Mouse (Mus musculus): ENCODE results near the gene Emilin2. TPM values are rescaled to one million over a fixed set of nuclear protein-coding genes. Genes with fewer than 3 reads are reported as not detected.

Emilin2 gene
- polyA plus RNA-seq, 1 experiment from 2014 or later = 24.9 TPM

GRCm38 (mm10) chr17:71299879-71300278 lies 11.9 kb downstream of the Emilin2 start:
- Histone ChIP-seq H3K4me2 (no peak overlapping the region), H3K9me3 (replicated peaks) (no peaks in the 10 kb centered on the region), H3K4me3 (replicated peaks) (no peak overlapping the region), H3K27me3 (no peaks in the 10 kb centered on the region), H3K4me1 (replicated peaks) (peaks cover 20% of the 10 kb centered on the region), H3K36me3 (peaks cover 9% of the 10 kb centered on the region), H3K27ac (0 out of 2 replicates have a peak overlapping the region, but pooled peaks have one; percentile 30), H3K9ac (no peak overlapping the region)
- WGBS (ENCODE audit: insufficient replicate concordance) = 73% methylated on average over 4 of the region's 4 CpGs
- ATAC-seq (ENCODE audit: low read depth) (peak; percentile 40), DNase-seq (no peak)

GRCm38 (mm10) chr17:71294570-71294969 lies 17.2 kb downstream of the Emilin2 start:
- DNase-seq (no peak), ATAC-seq (ENCODE audit: low read depth) (no peak)
- H3K4me3 ChIP-seq (replicated peaks) = no peak overlapping the region
- H3K9ac ChIP-seq = 0 out of 2 replicates have a peak overlapping the region, but pooled peaks have one; percentile 10
- peaks cover 74% of the 10 kb centered on the region for H3K4me1 ChIP-seq (replicated peaks)
- no peaks in the 10 kb centered on the region for H3K9me3 ChIP-seq (replicated peaks)
- no peak overlapping the region for H3K4me2 ChIP-seq
- peaks cover 4% of the 10 kb centered on the region; the same call in 1 of the 2 replicates for H3K36me3 ChIP-seq
- WGBS (ENCODE audit: insufficient replicate concordance) = 28% methylated on average over 3 of the region's 3 CpGs
- H3K27me3 ChIP-seq = no peaks in the 10 kb centered on the region
- H3K27ac ChIP-seq = peak overlapping the region; percentile 97

GRCm38 (mm10) chr17:71292897-71293296 lies 18.9 kb downstream of the Emilin2 start:
- Histone ChIP-seq H3K4me3 (replicated peaks) (no peak overlapping the region), H3K4me2 (peak overlapping the region; percentile 27), H3K36me3 (no peaks in the 10 kb centered on the region), H3K27ac (peak overlapping the region; percentile 97), H3K9me3 (replicated peaks) (no peaks in the 10 kb centered on the region), H3K4me1 (replicated peaks) (peaks cover 88% of the 10 kb centered on the region), H3K27me3 (no peaks in the 10 kb centered on the region), H3K9ac (peak overlapping the region; percentile 18)
- no peak for ATAC-seq (ENCODE audit: low read depth)
- no peak for DNase-seq
- WGBS (ENCODE audit: insufficient replicate concordance) = 40% methylated on average over 4 of the region's 4 CpGs

- DNase-seq = no peak
- Histone ChIP-seq H3K4me3 (replicated peaks) (no peak overlapping the region), H3K4me2 (no peak overlapping the region), H3K9ac (peak overlapping the region; percentile 59; the same call in 1 of the 2 replicates), H3K27me3 (no peaks in the 10 kb centered on the region), H3K9me3 (replicated peaks) (no peaks in the 10 kb centered on the region), H3K27ac (peak overlapping the region; percentile 97), H3K36me3 (no peaks in the 10 kb centered on the region), H3K4me1 (replicated peaks) (peaks cover 90% of the 10 kb centered on the region)
- no peak for ATAC-seq (ENCODE audit: low read depth)
- WGBS (ENCODE audit: insufficient replicate concordance) = 54% methylated on average over 6 of the region's 6 CpGs
Measured at GRCm38 (mm10) chr17:71291897-71292420, 19.8 kb downstream of the Emilin2 start.

GRCm38 (mm10) chr17:71290486-71291410 lies 21.0 kb downstream of the Emilin2 start:
- peak; percentile 48 for DNase-seq
- Histone ChIP-seq H3K27ac (peak overlapping the region; percentile 97), H3K9ac (peak overlapping the region; percentile 59), H3K4me2 (peak overlapping the region; percentile 51), H3K36me3 (no peaks in the 10 kb centered on the region), H3K27me3 (no peaks in the 10 kb centered on the region), H3K4me3 (replicated peaks) (0 out of 2 replicates have a peak overlapping the region, but pooled peaks have one; percentile 16), H3K4me1 (replicated peaks) (peaks cover 97% of the 10 kb centered on the region), H3K9me3 (replicated peaks) (no peaks in the 10 kb centered on the region)
- WGBS (ENCODE audit: insufficient replicate concordance) = 31% methylated on average over 7 of the region's 7 CpGs
- peak; percentile 89 for ATAC-seq (ENCODE audit: low read depth)

- H3K9me3 ChIP-seq (replicated peaks) = no peaks in the 10 kb centered on the region
- peak overlapping the region; percentile 51 for H3K4me2 ChIP-seq
- ATAC-seq (ENCODE audit: low read depth) (peak; percentile 59), DNase-seq (peak; percentile 61)
- peak overlapping the region; percentile 97 for H3K27ac ChIP-seq
- H3K4me1 ChIP-seq (replicated peaks) = peaks cover 99% of the 10 kb centered on the region
- 34% methylated on average over 6 of the region's 6 CpGs for WGBS (ENCODE audit: insufficient replicate concordance)
- H3K36me3 ChIP-seq = no peaks in the 10 kb centered on the region
- no peaks in the 10 kb centered on the region for H3K27me3 ChIP-seq
- H3K9ac ChIP-seq = peak overlapping the region; percentile 59
- no peak overlapping the region for H3K4me3 ChIP-seq (replicated peaks)
Measured at GRCm38 (mm10) chr17:71289572-71290176, 22.1 kb downstream of the Emilin2 start.

- 60% methylated on average over 10 of the region's 10 CpGs for WGBS (ENCODE audit: insufficient replicate concordance)
- Histone ChIP-seq H3K36me3 (no peaks in the 10 kb centered on the region), H3K4me2 (peak overlapping the region; percentile 51), H3K4me1 (replicated peaks) (peaks cover 99% of the 10 kb centered on the region), H3K27ac (peak overlapping the region; percentile 97), H3K9me3 (replicated peaks) (no peaks in the 10 kb centered on the region), H3K4me3 (replicated peaks) (no peak overlapping the region), H3K9ac (peak overlapping the region; percentile 59), H3K27me3 (no peaks in the 10 kb centered on the region)
- DNase-seq (no peak), ATAC-seq (ENCODE audit: low read depth) (no peak)
Measured at GRCm38 (mm10) chr17:71288808-71289548, 22.8 kb downstream of the Emilin2 start.

GRCm38 (mm10) chr17:71288145-71288758 lies 23.5 kb downstream of the Emilin2 start:
- Histone ChIP-seq H3K9me3 (replicated peaks) (no peaks in the 10 kb centered on the region), H3K4me2 (peak overlapping the region; percentile 51), H3K27ac (peak overlapping the region; percentile 97), H3K27me3 (no peaks in the 10 kb centered on the region), H3K4me3 (replicated peaks) (no peak overlapping the region), H3K9ac (peak overlapping the region; percentile 53; the same call in 1 of the 2 replicates), H3K36me3 (no peaks in the 10 kb centered on the region), H3K4me1 (replicated peaks) (peaks cover 97% of the 10 kb centered on the region)
- no peak for ATAC-seq (ENCODE audit: low read depth)
- peak; percentile 33 for DNase-seq
- 16% methylated on average over 11 of the region's 11 CpGs for WGBS (ENCODE audit: insufficient replicate concordance)

GRCm38 (mm10) chr17:71287586-71287985 lies 24.2 kb downstream of the Emilin2 start:
- Histone ChIP-seq H3K4me3 (replicated peaks) (no peak overlapping the region), H3K27me3 (no peaks in the 10 kb centered on the region), H3K9ac (0 out of 2 replicates have a peak overlapping the region, but pooled peaks have one; percentile 19), H3K4me2 (peak overlapping the region; percentile 27; the same call in 1 of the 2 replicates), H3K27ac (peak overlapping the region; percentile 97), H3K4me1 (replicated peaks) (peaks cover 97% of the 10 kb centered on the region), H3K9me3 (replicated peaks) (no peaks in the 10 kb centered on the region), H3K36me3 (no peaks in the 10 kb centered on the region)
- ATAC-seq (ENCODE audit: low read depth) (no peak), DNase-seq (no peak)
- 85% methylated on average over 7 of the region's 7 CpGs for WGBS (ENCODE audit: insufficient replicate concordance)

- H3K9ac ChIP-seq = peak overlapping the region; percentile 66
- H3K27ac ChIP-seq = peak overlapping the region; percentile 97
- WGBS (ENCODE audit: insufficient replicate concordance) = 27% methylated on average over 6 of the region's 6 CpGs
- DNase-seq (no peak), ATAC-seq (ENCODE audit: low read depth) (peak; percentile 73)
- no peaks in the 10 kb centered on the region for H3K27me3 ChIP-seq
- peaks cover 82% of the 10 kb centered on the region for H3K4me1 ChIP-seq (replicated peaks)
- H3K36me3 ChIP-seq = no peaks in the 10 kb centered on the region
- no peak overlapping the region for H3K4me3 ChIP-seq (replicated peaks)
- no peaks in the 10 kb centered on the region for H3K9me3 ChIP-seq (replicated peaks)
- H3K4me2 ChIP-seq = peak overlapping the region; percentile 55
Measured at GRCm38 (mm10) chr17:71285929-71286328, 25.8 kb downstream of the Emilin2 start.
